Mouse (Mus musculus): ENCODE measurements at regions not wholly inside any gene's neighbourhood (a gene's known extent, or its start where the extent isn't known, plus 50 kb on each side); places are given as distances from the start of the nearest gene placed in this dataset.
A peak's percentile ranks its signal among the peaks of the same experiment; 100 is the strongest.

- no peaks in the 10 kb centered on the region for H3K27me3 ChIP-seq (ENCODE audit: control insufficient read depth, insufficient read depth, low read length)
- DNase-seq (ENCODE audit: low spot score), result no peak
These were observed 56.4 kb upstream of the Adra2c start for GRCm38 (mm10) chr5:35221451-35222305.

GRCm38 (mm10) chr5:35216271-35216670 is 61.8 kb upstream of the Adra2c start:
- H3K27ac ChIP-seq, result no peak overlapping the region
- ATAC-seq (ENCODE audit: low FRiP score) (no peak), DNase-seq (ENCODE audit: low spot score) (no peak)
- no peaks in the 10 kb centered on the region for H3K27me3 ChIP-seq (ENCODE audit: control insufficient read depth, insufficient read depth, low read length)
- H3K9me3 ChIP-seq (ENCODE audit: control insufficient read depth, low read length), result no peaks in the 10 kb centered on the region
- WGBS, result 61% methylated on average over 2 of the region's 2 CpGs
- no peak overlapping the region for H3K4me3 ChIP-seq (replicated peaks; ENCODE audit: low read length)
- H3K4me2 ChIP-seq (replicated peaks), result no peak overlapping the region
- no peaks in the 10 kb centered on the region for H3K4me1 ChIP-seq (replicated peaks; ENCODE audit: control insufficient read depth, insufficient read depth, low read length)
- H3K36me3 ChIP-seq (replicated peaks; ENCODE audit: control insufficient read depth, insufficient read depth), result no peaks in the 10 kb centered on the region
- no peak overlapping the region for H3K9ac ChIP-seq

More at GRCm38 (mm10) chr5:35221451-35222305, 56.4 kb upstream of the Adra2c start:
- H3K9ac ChIP-seq, result no peak overlapping the region
- ATAC-seq (ENCODE audit: low FRiP score), result no peak
- 78% methylated on average over 4 of the region's 4 CpGs for WGBS
- H3K9me3 ChIP-seq (ENCODE audit: control insufficient read depth, low read length), result no peaks in the 10 kb centered on the region
- no peak overlapping the region for H3K4me2 ChIP-seq (replicated peaks)
- H3K36me3 ChIP-seq (replicated peaks; ENCODE audit: control insufficient read depth, insufficient read depth), result no peaks in the 10 kb centered on the region
- H3K4me1 ChIP-seq (replicated peaks; ENCODE audit: control insufficient read depth, insufficient read depth, low read length), result no peaks in the 10 kb centered on the region
- no peak overlapping the region for H3K27ac ChIP-seq
- H3K4me3 ChIP-seq (replicated peaks; ENCODE audit: low read length), result no peak overlapping the region

GRCm38 (mm10) chr5:35215480-35216195 is 62.5 kb upstream of the Adra2c start:
- DNase-seq (ENCODE audit: low spot score), result no peak
- H3K4me3 ChIP-seq (replicated peaks; ENCODE audit: low read length), result no peak overlapping the region
- no peak overlapping the region for H3K9ac ChIP-seq
- no peaks in the 10 kb centered on the region for H3K27me3 ChIP-seq (ENCODE audit: control insufficient read depth, insufficient read depth, low read length)
- H3K9me3 ChIP-seq (ENCODE audit: control insufficient read depth, low read length), result no peaks in the 10 kb centered on the region
- no peak for ATAC-seq (ENCODE audit: low FRiP score)
- H3K4me2 ChIP-seq (replicated peaks), result no peak overlapping the region
- no peaks in the 10 kb centered on the region for H3K36me3 ChIP-seq (replicated peaks; ENCODE audit: control insufficient read depth, insufficient read depth)
- H3K4me1 ChIP-seq (replicated peaks; ENCODE audit: control insufficient read depth, insufficient read depth, low read length), result no peaks in the 10 kb centered on the region
- no peak overlapping the region for H3K27ac ChIP-seq
- WGBS, result 74% methylated on average over 11 of the region's 11 CpGs

GRCm38 (mm10) chr5:35215007-35215406 is 63.1 kb upstream of the Adra2c start:
- no peak for DNase-seq (ENCODE audit: low spot score)
- H3K9ac ChIP-seq, result no peak overlapping the region
- H3K4me3 ChIP-seq (replicated peaks; ENCODE audit: low read length), result no peak overlapping the region
- 87% methylated on average over 11 of the region's 11 CpGs for WGBS
- H3K27ac ChIP-seq, result no peak overlapping the region
- no peaks in the 10 kb centered on the region for H3K36me3 ChIP-seq (replicated peaks; ENCODE audit: control insufficient read depth, insufficient read depth)
- no peak overlapping the region for H3K4me2 ChIP-seq (replicated peaks)
- no peaks in the 10 kb centered on the region for H3K27me3 ChIP-seq (ENCODE audit: control insufficient read depth, insufficient read depth, low read length)
- no peaks in the 10 kb centered on the region for H3K4me1 ChIP-seq (replicated peaks; ENCODE audit: control insufficient read depth, insufficient read depth, low read length)
- H3K9me3 ChIP-seq (ENCODE audit: control insufficient read depth, low read length), result no peaks in the 10 kb centered on the region
- no peak for ATAC-seq (ENCODE audit: low FRiP score)

- 90% methylated on average over 1 of the region's 1 CpGs for WGBS
- no peak overlapping the region for H3K4me3 ChIP-seq (replicated peaks; ENCODE audit: low read length)
- H3K27ac ChIP-seq, result no peak overlapping the region
- no peak for ATAC-seq (ENCODE audit: low FRiP score)
- no peak for DNase-seq (ENCODE audit: low spot score)
- no peaks in the 10 kb centered on the region for H3K9me3 ChIP-seq (ENCODE audit: control insufficient read depth, low read length)
- H3K27me3 ChIP-seq (ENCODE audit: control insufficient read depth, insufficient read depth, low read length), result no peaks in the 10 kb centered on the region
- no peaks in the 10 kb centered on the region for H3K4me1 ChIP-seq (replicated peaks; ENCODE audit: control insufficient read depth, insufficient read depth, low read length)
- H3K4me2 ChIP-seq (replicated peaks), result no peak overlapping the region
- no peak overlapping the region for H3K9ac ChIP-seq
- no peaks in the 10 kb centered on the region for H3K36me3 ChIP-seq (replicated peaks; ENCODE audit: control insufficient read depth, insufficient read depth)
These were observed 68.8 kb upstream of the Adra2c start for GRCm38 (mm10) chr5:35209348-35209747.

- Histone ChIP-seq H3K4me1 (replicated peaks; ENCODE audit: control insufficient read depth, insufficient read depth, low read length) (no peaks in the 10 kb centered on the region), H3K4me3 (replicated peaks; ENCODE audit: low read length) (no peak overlapping the region), H3K4me2 (replicated peaks) (no peak overlapping the region), H3K27ac (no peak overlapping the region), H3K27me3 (ENCODE audit: control insufficient read depth, insufficient read depth, low read length) (no peaks in the 10 kb centered on the region), H3K36me3 (replicated peaks; ENCODE audit: control insufficient read depth, insufficient read depth) (no peaks in the 10 kb centered on the region), H3K9me3 (ENCODE audit: control insufficient read depth, low read length) (no peaks in the 10 kb centered on the region), H3K9ac (no peak overlapping the region)
- ATAC-seq (ENCODE audit: low FRiP score) (no peak), DNase-seq (ENCODE audit: low spot score) (no peak)
- WGBS, result 98% methylated on average over 6 of the region's 6 CpGs
These were observed 74.1 kb upstream of the Adra2c start for GRCm38 (mm10) chr5:35204049-35204448.

- no peaks in the 10 kb centered on the region for H3K27me3 ChIP-seq (ENCODE audit: control insufficient read depth, insufficient read depth, low read length)
- H3K27ac ChIP-seq, result no peak overlapping the region
- WGBS, result 53% methylated on average over 5 of the region's 5 CpGs
- H3K9me3 ChIP-seq (ENCODE audit: control insufficient read depth, low read length), result no peaks in the 10 kb centered on the region
- DNase-seq (ENCODE audit: low spot score) (no peak), ATAC-seq (ENCODE audit: low FRiP score) (no peak)
- H3K9ac ChIP-seq, result no peak overlapping the region
- H3K4me1 ChIP-seq (replicated peaks; ENCODE audit: control insufficient read depth, insufficient read depth, low read length), result no peaks in the 10 kb centered on the region
- no peaks in the 10 kb centered on the region for H3K36me3 ChIP-seq (replicated peaks; ENCODE audit: control insufficient read depth, insufficient read depth)
- no peak overlapping the region for H3K4me2 ChIP-seq (replicated peaks)
- H3K4me3 ChIP-seq (replicated peaks; ENCODE audit: low read length), result no peak overlapping the region
These were observed 79.7 kb upstream of the Adra2c start for GRCm38 (mm10) chr5:35198468-35198867.

GRCm38 (mm10) chr5:35189113-35189797 is 83.7 kb upstream of the Lrpap1 start:
- WGBS, result 57% methylated on average over 12 of the region's 12 CpGs
- no peaks in the 10 kb centered on the region for H3K9me3 ChIP-seq (ENCODE audit: control insufficient read depth, low read length)
- no peak overlapping the region for H3K4me3 ChIP-seq (replicated peaks; ENCODE audit: low read length)
- no peak overlapping the region for H3K4me2 ChIP-seq (replicated peaks)
- DNase-seq (ENCODE audit: low spot score) (peak; percentile 76), ATAC-seq (ENCODE audit: low FRiP score) (peak; percentile 74; the same call in 1 of the 2 replicates)
- no peak overlapping the region for H3K9ac ChIP-seq
- H3K36me3 ChIP-seq (replicated peaks; ENCODE audit: control insufficient read depth, insufficient read depth), result no peaks in the 10 kb centered on the region
- H3K27me3 ChIP-seq (ENCODE audit: control insufficient read depth, insufficient read depth, low read length), result no peaks in the 10 kb centered on the region
- no peak overlapping the region for H3K27ac ChIP-seq
- peaks cover 13% of the 10 kb centered on the region; the same call in 1 of the 2 replicates for H3K4me1 ChIP-seq (replicated peaks; ENCODE audit: control insufficient read depth, insufficient read depth, low read length)

GRCm38 (mm10) chr5:35185826-35186225 is 80.3 kb upstream of the Lrpap1 start:
- DNase-seq (ENCODE audit: low spot score) (no peak), ATAC-seq (ENCODE audit: low FRiP score) (0 out of 2 replicates have a peak, but pooled peaks have one; percentile 11)
- Histone ChIP-seq H3K27me3 (ENCODE audit: control insufficient read depth, insufficient read depth, low read length) (no peaks in the 10 kb centered on the region), H3K9ac (no peak overlapping the region), H3K36me3 (replicated peaks; ENCODE audit: control insufficient read depth, insufficient read depth) (no peaks in the 10 kb centered on the region), H3K4me3 (replicated peaks; ENCODE audit: low read length) (no peak overlapping the region), H3K4me1 (replicated peaks; ENCODE audit: control insufficient read depth, insufficient read depth, low read length) (peaks cover 13% of the 10 kb centered on the region; the same call in 1 of the 2 replicates), H3K27ac (no peak overlapping the region), H3K4me2 (replicated peaks) (no peak overlapping the region), H3K9me3 (ENCODE audit: control insufficient read depth, low read length) (no peaks in the 10 kb centered on the region)
- 52% methylated on average over 3 of the region's 3 CpGs for WGBS
